Mouse (Mus musculus) kidney, embryonic 15.5 days (tissue): ENCODE measurements around the gene Igfbp1. TPM values are rescaled to one million over a fixed set of nuclear protein-coding genes. Genes with fewer than 3 reads are reported as not detected.

Experiments
- ATAC-seq: fragments of 200-750 bp; cut with Nextera tagmentation; replicated peaks from 2 replicates; pipeline ENCODE4 v1.8.0; 2017; ENCODE audit warnings: moderate TSS enrichment; ENCODE audit not compliant: low FRiP score
- H3K27ac ChIP-seq: fragments of 300-500 bp; sonication (generic); 2 replicates; pipeline ENCODE4 v1.5.1; 2015; ENCODE audit warnings: mild to moderate bottlenecking, inconsistent platforms
- H3K27me3 ChIP-seq: fragments of 300-500 bp; sonication (generic); 2 replicates; pipeline ENCODE4 v1.6.1; 2015; ENCODE audit warnings: inconsistent platforms
- H3K36me3 ChIP-seq: fragments of 300-500 bp; sonication (generic); 2 replicates; pipeline ENCODE4 v1.6.1; 2015; ENCODE audit warnings: inconsistent platforms
- H3K4me1 ChIP-seq: fragments of 300-500 bp; sonication (generic); 2 replicates; pipeline ENCODE4 v1.6.1; 2015; ENCODE audit warnings: inconsistent platforms
- H3K4me2 ChIP-seq: fragments of 300-500 bp; sonication (generic); 2 replicates; pipeline ENCODE4 v1.6.1; 2015; ENCODE audit warnings: moderate library complexity, mild to moderate bottlenecking, inconsistent platforms
- H3K4me3 ChIP-seq: fragments of 300-500 bp; sonication (generic); replicated peaks from 2 replicates; pipeline ENCODE4 v1.5.1; 2015; ENCODE audit warnings: mild to moderate bottlenecking, inconsistent platforms
- H3K9ac ChIP-seq: fragments of 300-500 bp; sonication (generic); 2 replicates; pipeline ENCODE4 v1.6.1; 2015; ENCODE audit warnings: mild to moderate bottlenecking, inconsistent platforms
- H3K9me3 ChIP-seq: fragments of 300-500 bp; sonication (generic); replicated peaks from 2 replicates; pipeline ENCODE4 v1.6.1; 2016; ENCODE audit warnings: inconsistent platforms
- WGBS: fragments of 180-500 bp; shearing (Covaris S2); methylation state at CpG from one replicate; pipeline ENCODE4 v1.1.7; 2015; ENCODE audit warnings: mixed read lengths; 5-methylcytosine and 5-hydroxymethylcytosine counted together
- polyA plus RNA-seq: library from polyadenylated mRNA; unstranded; fragments of >200 nt; fragmentation: Nextera tagmentation; extraction: Ambion mirVana; gene quantifications from 2 replicates; pipeline ENCODE4 v1.2.1, GENCODE M21; 2015

The Igfbp1 gene
- 5.6 and 8.3 TPM in 2 replicates for polyA plus RNA-seq

GRCm38 (mm10) chr11:7197491-7197941, at the start of gene Igfbp1:
TSS of gene Igfbp1 (plus strand) at chr11:7197782.
- 28% methylated on average over 12 of the region's 12 CpGs for WGBS
- Histone ChIP-seq H3K36me3 (no peaks in the 10 kb centered on the region), H3K4me1 (peaks cover 31% of the 10 kb centered on the region), H3K27me3 (no peaks in the 10 kb centered on the region), H3K9ac (no peak within 1 kb of the TSS), H3K4me3 (0 out of 2 replicates have a peak within 1 kb of the TSS, but pooled peaks have one; percentile 10), H3K4me2 (peak within 1 kb of the TSS; percentile 29), H3K9me3 (no peaks in the 10 kb centered on the region), H3K27ac (peak within 1 kb of the TSS; percentile 84)
- peak; percentile 96 for ATAC-seq

GRCm38 (mm10) chr11:7147945-7148344, 49.6 kb upstream of the Igfbp1 start:
- Histone ChIP-seq H3K4me3 (no peak overlapping the region), H3K4me1 (peaks cover 5% of the 10 kb centered on the region; the same call in 1 of the 2 replicates), H3K27ac (no peak overlapping the region), H3K9ac (no peak overlapping the region), H3K27me3 (no peaks in the 10 kb centered on the region), H3K9me3 (no peaks in the 10 kb centered on the region), H3K36me3 (no peaks in the 10 kb centered on the region), H3K4me2 (no peak overlapping the region)
- WGBS: 89% methylated on average over 7 of the region's 7 CpGs
- no peak for ATAC-seq

- H3K27me3 ChIP-seq: no peaks in the 10 kb centered on the region
- H3K4me3 ChIP-seq: no peak overlapping the region
- peaks cover 5% of the 10 kb centered on the region; the same call in 1 of the 2 replicates for H3K4me1 ChIP-seq
- no peak overlapping the region for H3K9ac ChIP-seq
- 62% methylated on average over 7 of the region's 7 CpGs for WGBS
- H3K36me3 ChIP-seq: no peaks in the 10 kb centered on the region
- no peak for ATAC-seq
- no peak overlapping the region for H3K4me2 ChIP-seq
- no peak overlapping the region for H3K27ac ChIP-seq
- no peaks in the 10 kb centered on the region for H3K9me3 ChIP-seq
These were observed 48.1 kb upstream of the Igfbp1 start for GRCm38 (mm10) chr11:7149471-7149870.

- 96% methylated on average over 8 of the region's 8 CpGs for WGBS
These were observed 47.1 kb upstream of the Igfbp1 start for GRCm38 (mm10) chr11:7150511-7150910.

GRCm38 (mm10) chr11:7152371-7152770, 45.2 kb upstream of the Igfbp1 start:
- WGBS: 86% methylated on average over 12 of the region's 12 CpGs
- ATAC-seq: no peak
- H3K9ac ChIP-seq: no peak overlapping the region

More at GRCm38 (mm10) chr11:7150511-7150910, 47.1 kb upstream of the Igfbp1 start:
- H3K4me2 ChIP-seq: no peak overlapping the region
- no peak overlapping the region for H3K9ac ChIP-seq
- H3K4me1 ChIP-seq: peaks cover 5% of the 10 kb centered on the region; the same call in 1 of the 2 replicates
- H3K27me3 ChIP-seq: no peaks in the 10 kb centered on the region
- H3K9me3 ChIP-seq: no peaks in the 10 kb centered on the region
- no peak overlapping the region for H3K4me3 ChIP-seq
- H3K36me3 ChIP-seq: no peaks in the 10 kb centered on the region
- no peak for ATAC-seq
- no peak overlapping the region for H3K27ac ChIP-seq

GRCm38 (mm10) chr11:7153081-7153480, 44.5 kb upstream of the Igfbp1 start:
- Histone ChIP-seq H3K4me1 (peaks cover 8% of the 10 kb centered on the region; the same call in 1 of the 2 replicates), H3K9me3 (no peaks in the 10 kb centered on the region), H3K27ac (no peak overlapping the region), H3K9ac (no peak overlapping the region), H3K36me3 (no peaks in the 10 kb centered on the region), H3K27me3 (no peaks in the 10 kb centered on the region), H3K4me2 (no peak overlapping the region), H3K4me3 (no peak overlapping the region)
- ATAC-seq: no peak
- WGBS: 74% methylated on average over 8 of the region's 8 CpGs

More at GRCm38 (mm10) chr11:7152371-7152770, 45.2 kb upstream of the Igfbp1 start:
- no peak overlapping the region for H3K27ac ChIP-seq
- H3K4me1 ChIP-seq: peaks cover 8% of the 10 kb centered on the region; the same call in 1 of the 2 replicates
- H3K4me3 ChIP-seq: no peak overlapping the region
- no peaks in the 10 kb centered on the region for H3K27me3 ChIP-seq
- H3K9me3 ChIP-seq: no peaks in the 10 kb centered on the region
- no peak overlapping the region for H3K4me2 ChIP-seq
- no peaks in the 10 kb centered on the region for H3K36me3 ChIP-seq

GRCm38 (mm10) chr11:7156427-7156826, 41.2 kb upstream of the Igfbp1 start:
- no peak overlapping the region for H3K4me3 ChIP-seq
- ATAC-seq: no peak
- H3K27ac ChIP-seq: no peak overlapping the region
- H3K4me2 ChIP-seq: no peak overlapping the region
- 33% methylated on average over 4 of the region's 4 CpGs for WGBS
- H3K9me3 ChIP-seq: no peaks in the 10 kb centered on the region
- no peak overlapping the region for H3K9ac ChIP-seq
- H3K4me1 ChIP-seq: peaks cover 23% of the 10 kb centered on the region
- no peaks in the 10 kb centered on the region for H3K27me3 ChIP-seq
- H3K36me3 ChIP-seq: no peaks in the 10 kb centered on the region

- peaks cover 24% of the 10 kb centered on the region for H3K4me1 ChIP-seq
- H3K4me2 ChIP-seq: no peak overlapping the region
- no peak overlapping the region for H3K27ac ChIP-seq
- no peak overlapping the region for H3K9ac ChIP-seq
- no peaks in the 10 kb centered on the region for H3K9me3 ChIP-seq
- no peak for ATAC-seq
- WGBS: 84% methylated on average over 6 of the region's 6 CpGs
- H3K36me3 ChIP-seq: no peaks in the 10 kb centered on the region
- H3K27me3 ChIP-seq: no peaks in the 10 kb centered on the region
- no peak overlapping the region for H3K4me3 ChIP-seq
These were observed 39.4 kb upstream of the Igfbp1 start for GRCm38 (mm10) chr11:7158196-7158595.

GRCm38 (mm10) chr11:7160146-7160545, 37.4 kb upstream of the Igfbp1 start:
- H3K4me1 ChIP-seq: peaks cover 24% of the 10 kb centered on the region
- no peaks in the 10 kb centered on the region for H3K27me3 ChIP-seq
- H3K27ac ChIP-seq: peak overlapping the region; percentile 72
- H3K9ac ChIP-seq: no peak overlapping the region
- no peak for ATAC-seq
- no peaks in the 10 kb centered on the region for H3K9me3 ChIP-seq
- WGBS: 50% methylated on average over 6 of the region's 6 CpGs
- H3K4me3 ChIP-seq: no peak overlapping the region
- H3K36me3 ChIP-seq: no peaks in the 10 kb centered on the region
- no peak overlapping the region for H3K4me2 ChIP-seq

GRCm38 (mm10) chr11:7160637-7161101, 36.9 kb upstream of the Igfbp1 start:
- Histone ChIP-seq H3K4me3 (no peak overlapping the region), H3K9me3 (no peaks in the 10 kb centered on the region)
- WGBS: 38% methylated on average over 4 of the region's 4 CpGs

GRCm38 (mm10) chr11:7161502-7162174, 35.9 kb upstream of the Igfbp1 start:
- no peak overlapping the region for H3K4me3 ChIP-seq
- 79% methylated on average over 8 of the region's 8 CpGs for WGBS
- no peaks in the 10 kb centered on the region for H3K27me3 ChIP-seq
- H3K4me2 ChIP-seq: no peak overlapping the region
- ATAC-seq: peak; percentile 59
- no peaks in the 10 kb centered on the region for H3K9me3 ChIP-seq
- H3K36me3 ChIP-seq: no peaks in the 10 kb centered on the region
- peaks cover 21% of the 10 kb centered on the region for H3K4me1 ChIP-seq
- H3K9ac ChIP-seq: no peak overlapping the region
- no peak overlapping the region for H3K27ac ChIP-seq

More at GRCm38 (mm10) chr11:7160637-7161101, 36.9 kb upstream of the Igfbp1 start:
- Histone ChIP-seq H3K4me1 (peaks cover 24% of the 10 kb centered on the region), H3K9ac (no peak overlapping the region), H3K4me2 (no peak overlapping the region), H3K27me3 (no peaks in the 10 kb centered on the region), H3K36me3 (no peaks in the 10 kb centered on the region), H3K27ac (peak overlapping the region; percentile 72)
- ATAC-seq: peak; percentile 52

GRCm38 (mm10) chr11:7164416-7164815, 33.2 kb upstream of the Igfbp1 start:
- Histone ChIP-seq H3K4me2 (no peak overlapping the region), H3K9ac (no peak overlapping the region), H3K4me1 (peaks cover 20% of the 10 kb centered on the region), H3K9me3 (no peaks in the 10 kb centered on the region), H3K36me3 (no peaks in the 10 kb centered on the region), H3K4me3 (no peak overlapping the region), H3K27ac (no peak overlapping the region), H3K27me3 (no peaks in the 10 kb centered on the region)
- no peak for ATAC-seq
- 66% methylated on average over 4 of the region's 4 CpGs for WGBS
